Mouse (Mus musculus) CH12.LX (cell line): ENCODE results near the gene Sall4.

Source experiments
- CTCF ChIP-seq, 2 experiments: IDR thresholded peaks in 1 of 2; conservative IDR thresholded peaks in 1 of 2; 2 replicates each; pipeline ENCODE4 v1.5.1; 2011 to 2012; ENCODE audit warnings: low read depth in 2 of 2, low read length in 2 of 2, improper control_type of control experiment in 1 of 2, inconsistent platforms in 1 of 2, mild to moderate bottlenecking in 1 of 2, moderate library complexity in 1 of 2
- MAX ChIP-seq: IDR thresholded peaks from 2 replicates; pipeline ENCODE4 v1.6.1; 2011; ENCODE audit warnings: low read length, improper control_type of control experiment
- ZKSCAN1 ChIP-seq: IDR thresholded peaks from 2 replicates; pipeline ENCODE4 v1.6.1; 2012; ENCODE audit warnings: low read depth, inconsistent platforms, low read length, improper control_type of control experiment, borderline replicate concordance
- ZNF384 ChIP-seq: IDR thresholded peaks from 2 replicates; pipeline ENCODE4 v1.6.1; 2012; ENCODE audit warnings: low read depth, low read length, improper control_type of control experiment, inconsistent platforms

- TF ChIP-seq ZKSCAN1 (no peak), MAX (no peak), CTCF (conservative IDR thresholded peaks at IDR 0.05 in 1 of 2, IDR thresholded peaks at IDR 0.05 in 1 of 2; ENCODE audit: low read depth in 2 of 2, low read length in 2 of 2) (no peak), ZNF384 (no peak)
These were observed 33.7 kb downstream of the Sall4 start for GRCm38 (mm10) chr2:168734023-168734422.
